Mouse (Mus musculus): Measurements from ENCODE around the gene Rusc1.

Gene Rusc1

DNA sequence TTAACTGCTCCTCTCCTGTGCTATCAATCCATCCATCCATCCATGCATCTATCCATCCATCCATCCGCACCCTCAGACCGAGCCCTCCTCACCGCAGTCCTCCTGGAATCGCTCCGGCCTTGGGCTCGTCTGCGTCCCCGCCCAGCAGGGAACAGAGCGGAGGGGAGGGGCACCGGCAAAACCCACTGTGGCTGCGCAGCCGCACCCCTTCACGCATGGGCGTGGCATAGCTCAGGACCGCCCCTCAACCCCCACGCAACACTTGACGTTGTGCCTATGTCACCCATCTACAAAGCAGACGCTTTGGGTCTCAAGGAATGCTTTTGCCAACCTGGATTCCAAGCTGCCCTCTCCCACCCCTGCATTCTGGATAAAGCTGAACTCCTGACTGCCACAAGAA is at the start of gene Rusc1:
Gene Rusc1, minus strand, starts transcription at position 137 of the 400 bp plus-strand sequence.
- peak; percentile 89 for DNase-seq (ENCODE audit: low spot score)

DNA sequence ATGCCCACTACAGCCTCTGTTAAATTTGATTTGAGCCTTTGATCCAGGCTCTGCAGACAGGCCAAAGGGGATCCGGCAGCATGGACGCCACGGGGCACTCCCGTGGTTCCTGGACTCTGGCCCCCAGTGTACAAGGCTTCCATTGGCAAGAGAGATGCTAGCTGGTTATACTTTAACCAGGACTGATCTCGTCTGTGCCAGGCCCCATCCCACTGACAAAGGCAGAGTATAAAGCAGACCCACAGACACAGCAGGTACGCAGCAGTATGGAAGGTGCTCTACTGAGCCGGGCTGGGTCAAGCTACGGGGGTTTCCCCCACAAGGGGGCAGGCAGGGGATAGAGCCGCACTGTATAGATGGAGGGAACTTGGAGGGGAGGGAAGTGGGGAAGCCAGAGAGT is 43.3 kb upstream of the Rusc1 start:
- no peak for DNase-seq (ENCODE audit: low spot score)

- DNase-seq (ENCODE audit: low spot score) = no peak
Observed at GRCm38 (mm10) chr3:89135958-89136357, 42.8 kb upstream of the Rusc1 start, which contains the start of gene Pklr. Gene Pklr (plus strand): TSS chr3:89136142.

- DNase-seq (ENCODE audit: low spot score) = no peak
Observed at GRCm38 (mm10) chr3:89133752-89134151, 40.6 kb upstream of the Rusc1 start.

DNA sequence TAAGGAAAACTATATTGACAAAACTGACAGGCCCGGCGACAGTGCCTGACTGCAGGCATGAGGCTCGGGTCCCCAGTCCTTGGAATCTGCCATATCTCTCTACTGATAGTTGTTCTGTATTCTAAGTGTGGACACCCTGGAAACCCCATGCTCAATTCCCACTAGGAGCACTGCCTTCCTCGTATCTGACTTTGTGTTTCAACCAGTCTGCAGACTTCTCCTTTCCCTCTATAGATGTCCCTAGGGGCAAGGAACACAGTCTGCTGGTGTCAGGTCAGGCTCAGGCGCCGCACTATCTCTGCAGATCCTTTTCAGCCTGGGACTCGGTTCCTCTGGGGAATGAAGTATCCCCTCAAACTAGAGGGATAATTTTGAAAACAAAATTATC is 39.9 kb upstream of the Rusc1 start:
- DNase-seq (ENCODE audit: low spot score) = no peak

GRCm38 (mm10) chr3:89132285-89133062 is 39.4 kb upstream of the Rusc1 start:
- DNase-seq (ENCODE audit: low spot score) = peak; percentile 60

GRCm38 (mm10) chr3:89131816-89132215 is 38.7 kb upstream of the Rusc1 start:
- DNase-seq (ENCODE audit: low spot score) = no peak

DNA sequence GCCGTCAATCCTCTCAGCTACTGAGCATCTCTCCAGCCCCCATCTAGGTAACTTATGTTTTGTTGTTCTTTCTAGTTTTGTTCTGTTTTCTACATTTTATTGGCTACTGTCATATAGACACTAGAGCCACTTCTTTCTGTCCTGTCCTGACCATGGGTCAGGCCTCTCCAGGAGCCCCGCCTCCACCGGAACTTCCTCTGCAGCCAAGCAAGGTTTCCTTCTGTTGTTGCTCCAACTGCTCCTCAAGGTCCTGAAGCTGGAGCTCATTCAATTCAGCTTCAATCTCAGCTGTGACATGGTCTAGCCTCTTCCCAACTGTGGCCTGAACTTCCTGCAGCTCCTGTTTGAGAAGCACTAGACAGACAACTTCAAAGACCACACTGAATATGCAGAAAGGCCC is 36.8 kb upstream of the Rusc1 start:
- no peak for DNase-seq (ENCODE audit: low spot score)

DNA sequence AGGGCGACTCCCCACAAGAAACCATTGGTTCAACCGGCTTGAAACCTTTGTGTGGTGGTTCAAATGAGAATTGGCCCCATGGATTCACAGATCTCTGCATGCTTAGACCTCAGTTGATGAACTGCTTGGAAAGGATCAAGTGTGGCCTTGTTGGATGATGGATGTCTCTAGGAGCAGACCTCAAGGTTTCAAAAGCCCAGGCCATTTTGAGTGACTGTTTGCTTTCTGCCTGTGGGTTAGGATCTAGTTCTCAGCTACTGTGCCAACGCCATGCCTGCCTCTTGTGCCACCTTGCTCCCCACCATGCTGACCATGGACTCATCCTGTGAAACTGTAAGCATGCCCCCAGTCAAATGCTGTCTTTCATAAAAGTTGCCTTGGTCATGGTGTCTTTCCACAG is 32.9 kb upstream of the Rusc1 start:
- DNase-seq (ENCODE audit: low spot score) = no peak

DNA sequence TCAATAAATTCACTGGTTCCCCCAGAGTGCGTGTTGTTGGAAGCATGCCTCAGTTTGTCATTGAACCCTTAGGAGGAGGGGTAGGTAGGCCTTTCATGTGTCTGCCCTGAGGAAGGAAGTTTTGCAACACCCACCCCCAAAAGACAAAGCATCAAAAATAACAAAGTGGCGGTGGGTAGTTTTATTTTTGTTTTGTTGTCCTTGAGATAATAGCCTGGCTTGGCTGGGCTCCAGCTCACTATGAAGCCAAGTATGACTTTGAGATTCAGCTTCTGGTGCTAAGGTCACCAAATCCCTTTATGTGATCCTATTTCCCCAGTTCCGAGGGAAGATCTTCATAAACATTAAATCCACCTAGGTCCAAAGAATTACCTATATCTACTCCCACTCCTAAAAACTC is 31.1 kb upstream of the Rusc1 start:
- no peak for DNase-seq (ENCODE audit: low spot score)

- no peak for DNase-seq (ENCODE audit: low spot score)
Observed at GRCm38 (mm10) chr3:89123313-89123712, 30.2 kb upstream of the Rusc1 start.

GRCm38 (mm10) chr3:89115522-89115921 is 22.4 kb upstream of the Rusc1 start:
- peak; percentile 60 for DNase-seq (ENCODE audit: low spot score)

DNA sequence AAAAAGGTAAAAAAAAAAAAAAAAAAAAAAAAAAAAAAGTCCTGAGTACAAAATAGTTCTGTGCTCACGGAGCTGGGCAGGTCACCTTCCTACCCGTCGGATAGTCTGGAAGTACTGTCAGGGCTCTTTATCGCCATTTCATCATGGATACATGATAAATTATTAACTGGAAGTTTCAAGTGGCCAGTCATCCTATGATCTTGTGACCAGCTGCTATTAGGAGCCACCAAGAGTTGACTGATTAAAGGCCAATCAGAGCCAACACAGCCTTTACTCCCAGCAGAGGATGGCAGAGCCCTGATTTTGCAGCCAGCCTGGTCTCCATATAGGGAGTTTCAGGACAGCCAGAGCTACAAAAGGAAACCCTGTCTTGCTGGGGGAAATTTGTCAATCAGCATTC is 19.9 kb upstream of the Rusc1 start:
- DNase-seq (ENCODE audit: low spot score) = no peak

DNA sequence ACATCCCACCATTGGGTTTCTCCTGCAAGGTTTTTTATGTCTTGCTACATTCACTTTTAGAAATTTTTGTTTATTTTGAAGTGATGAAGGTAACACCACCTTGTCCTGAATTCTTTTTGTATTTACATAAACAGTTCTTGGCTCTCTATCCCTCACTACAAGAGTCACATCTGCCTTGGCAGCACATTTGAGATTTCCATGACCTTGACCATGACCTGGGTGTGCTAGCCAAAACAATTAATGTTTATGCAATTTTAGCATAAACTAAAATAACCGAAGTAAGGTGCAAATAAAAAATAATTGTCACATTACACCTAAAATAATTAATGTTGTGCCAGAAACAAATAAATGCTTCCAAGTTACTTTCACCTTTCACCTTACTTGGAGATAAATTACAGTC is 15.0 kb upstream of the Rusc1 start:
- no peak for DNase-seq (ENCODE audit: low spot score)

DNA sequence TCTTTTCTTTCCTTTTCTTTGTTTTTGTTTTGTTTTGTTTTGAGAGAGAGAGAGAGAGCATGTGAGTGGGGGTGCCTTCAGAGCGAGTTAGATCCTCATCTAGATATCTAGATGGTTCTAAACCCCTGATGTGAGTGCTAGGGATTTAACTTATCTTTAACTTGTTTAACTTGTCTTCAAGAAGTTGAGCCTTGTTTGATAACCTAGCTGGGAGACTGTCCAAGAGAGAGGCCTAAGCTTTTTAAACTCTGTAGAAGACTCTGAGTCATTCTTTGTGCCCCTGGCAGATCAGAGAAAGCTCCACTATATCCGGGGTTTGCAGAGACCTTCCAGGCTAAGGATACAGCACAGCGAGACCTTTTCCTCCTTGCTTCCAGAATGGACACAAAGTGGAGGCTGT is 14.4 kb upstream of the Rusc1 start:
- no peak for DNase-seq (ENCODE audit: low spot score)

GRCm38 (mm10) chr3:89106881-89107280 is 13.8 kb upstream of the Rusc1 start:
- no peak for DNase-seq (ENCODE audit: low spot score)

DNA sequence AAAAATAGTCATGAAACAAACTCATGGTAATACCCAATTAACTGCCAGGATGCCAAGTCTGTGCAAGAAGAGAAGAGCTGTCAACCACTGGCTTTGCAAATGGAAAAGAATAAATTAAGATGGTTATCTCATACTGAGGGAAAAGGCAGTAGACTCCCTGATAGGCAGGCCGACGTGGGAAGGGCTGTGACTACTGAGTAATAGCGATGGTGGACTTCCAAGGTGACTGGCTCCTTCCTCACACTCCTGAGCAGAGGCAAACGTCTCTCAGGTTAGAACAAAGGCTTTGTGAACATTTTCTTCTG is 10.1 kb upstream of the Rusc1 start:
- no peak for DNase-seq (ENCODE audit: low spot score)

GRCm38 (mm10) chr3:89102495-89103290 is 9.6 kb upstream of the Rusc1 start:
- no peak for DNase-seq (ENCODE audit: low spot score)

DNA sequence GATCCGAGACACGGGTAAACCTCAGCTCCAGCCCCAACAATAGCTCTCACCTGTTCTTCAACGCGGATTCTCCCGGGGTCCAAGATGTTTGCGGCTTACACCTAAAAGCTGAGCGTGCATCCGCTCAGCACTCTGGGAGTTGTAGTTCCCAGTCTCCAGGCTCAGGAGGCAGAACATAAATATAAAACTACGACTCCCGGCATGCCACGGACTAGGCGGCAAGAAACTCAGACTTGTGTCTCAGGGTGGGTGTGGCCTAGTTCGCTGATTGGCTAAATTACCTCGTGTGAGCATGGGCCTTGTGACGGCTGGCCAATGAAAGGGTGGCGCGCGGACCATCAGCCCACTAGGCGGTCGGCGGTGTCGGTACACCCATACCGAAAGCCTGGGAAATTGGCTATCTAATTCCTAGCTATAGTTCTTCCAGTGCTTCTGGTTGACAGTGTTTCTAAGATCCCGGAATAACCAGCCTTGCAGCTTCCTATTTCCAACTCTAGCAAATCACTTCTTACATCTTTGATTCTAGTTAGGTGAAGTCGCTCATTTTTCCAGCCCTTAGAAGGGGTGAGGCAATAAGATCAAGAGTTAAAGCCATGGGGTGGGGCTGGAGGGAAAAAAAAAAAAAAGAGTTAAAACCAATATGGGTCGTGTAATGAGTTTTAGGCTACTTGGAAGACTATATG is 8.8 kb upstream of the Rusc1 start, which contains the start of gene Fdps:
Gene Fdps, minus strand, starts transcription at position 148 of the 683 bp plus-strand sequence.
- DNase-seq (ENCODE audit: low spot score) = peak; percentile 100

DNA sequence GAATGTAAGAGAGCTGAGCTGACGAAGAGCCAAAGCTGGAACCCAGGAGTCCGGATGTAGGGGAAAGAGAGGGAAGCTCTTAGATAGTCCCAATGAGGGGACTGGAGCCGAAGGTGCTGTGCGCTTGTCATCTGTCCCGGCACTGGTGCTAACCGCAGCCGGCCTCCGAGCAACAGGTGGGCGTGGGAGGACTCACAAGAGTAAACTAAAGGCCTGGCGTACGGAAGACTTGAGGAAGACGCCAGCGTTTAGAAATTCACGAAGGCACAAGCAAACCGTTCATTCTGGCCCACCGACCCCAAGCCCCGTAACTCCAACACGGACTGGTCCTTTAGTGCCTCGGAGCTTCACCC is 8.3 kb upstream of the Rusc1 start:
- no peak for DNase-seq (ENCODE audit: low spot score)

GRCm38 (mm10) chr3:89100811-89101210 is 7.7 kb upstream of the Rusc1 start, which contains the start of gene Gm43738:
Gene Gm43738 (minus strand): TSS chr3:89101099.
- no peak for DNase-seq (ENCODE audit: low spot score)

- no peak for DNase-seq (ENCODE audit: low spot score)
Observed at GRCm38 (mm10) chr3:89094021-89094420, 910 bp upstream of the Rusc1 start.

GRCm38 (mm10) chr3:89092509-89093090 is 511 bp downstream of the Rusc1 start:
- no peak for DNase-seq (ENCODE audit: low spot score)
